Mouse (Mus musculus): ENCODE measurements around the gene Tmem212.

Tmem212 gene

DNA sequence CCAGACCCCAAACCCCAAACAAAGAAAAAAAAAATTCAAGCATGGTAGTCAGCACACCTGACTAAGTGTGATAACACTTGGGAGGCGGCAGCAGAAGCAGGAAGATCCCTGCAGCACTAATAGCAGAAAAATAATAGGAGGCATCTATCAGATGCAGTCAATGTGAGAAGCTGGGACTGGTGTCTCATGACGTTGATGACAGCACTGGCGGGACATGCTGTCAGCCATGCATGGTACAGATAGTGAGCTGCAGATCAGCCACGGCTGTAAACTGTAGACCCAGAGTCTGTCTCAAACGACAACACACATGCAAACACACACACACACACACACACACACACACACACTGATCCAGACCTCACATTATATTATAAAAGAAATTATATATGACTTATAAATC, 52.9 kb downstream of the Tmem212 start:
- no peak for DNase-seq (ENCODE audit: extremely low spot score)

DNA sequence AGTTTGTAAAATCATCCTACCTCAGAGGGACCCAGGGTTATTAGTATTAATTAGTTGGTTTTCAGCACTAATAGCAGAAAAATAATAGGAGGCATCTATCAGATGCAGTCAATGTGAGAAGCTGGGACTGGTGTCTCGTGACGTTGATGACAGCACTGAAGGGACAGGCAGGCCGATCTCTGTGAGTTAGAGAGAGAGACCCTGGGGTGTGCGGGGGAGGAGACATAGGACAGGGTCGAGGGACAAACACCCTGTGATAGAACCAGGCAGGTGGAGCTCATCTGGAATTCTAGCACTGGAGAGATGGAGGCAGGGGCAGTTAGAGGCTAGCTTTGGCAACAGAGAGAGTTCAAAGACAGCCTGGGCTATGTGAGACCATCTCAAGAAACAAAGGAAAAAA, 53.3 kb downstream of the Tmem212 start:
- no peak for DNase-seq (ENCODE audit: extremely low spot score)

DNA sequence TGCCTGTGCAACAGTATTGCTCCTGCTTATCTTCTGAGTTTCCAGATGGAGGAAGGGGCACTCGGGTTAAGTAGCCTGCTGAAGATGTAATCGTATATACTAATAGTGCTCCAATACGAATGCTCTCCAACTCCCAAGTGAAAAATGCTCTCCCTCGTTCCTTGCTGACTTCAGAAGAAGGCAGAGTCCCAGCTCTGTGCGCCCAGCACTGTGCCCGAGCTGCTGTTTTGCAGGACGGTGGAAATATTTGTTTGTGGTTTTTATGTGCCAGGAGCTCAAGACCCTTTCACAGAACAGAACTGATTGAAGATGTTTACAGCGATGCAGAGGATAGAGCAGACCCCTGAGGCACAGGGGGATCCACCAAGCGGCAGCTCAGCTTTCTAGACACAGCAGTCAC, 55.9 kb downstream of the Tmem212 start:
- no peak for DNase-seq (ENCODE audit: extremely low spot score)

DNA sequence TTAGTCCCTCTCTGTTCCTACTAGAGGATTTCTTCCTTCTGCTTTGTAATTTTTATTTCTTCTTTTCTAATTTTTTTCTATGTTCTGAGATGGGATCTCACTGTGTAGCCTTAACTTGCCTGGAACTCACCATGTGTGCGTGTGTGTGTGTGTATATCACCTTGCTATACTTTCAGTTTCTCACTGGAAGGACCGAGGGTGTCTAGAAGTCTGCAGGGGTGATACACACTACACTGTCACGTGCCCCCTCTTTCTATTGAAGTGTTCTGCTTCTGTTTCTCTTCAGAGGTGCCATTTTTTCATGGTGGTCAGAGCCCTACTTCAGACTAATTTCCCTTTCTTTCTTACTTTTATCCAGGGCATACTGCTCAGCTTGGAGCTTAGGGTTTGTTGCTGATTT, 56.4 kb downstream of the Tmem212 start:
- no peak for DNase-seq (ENCODE audit: extremely low spot score)

DNA sequence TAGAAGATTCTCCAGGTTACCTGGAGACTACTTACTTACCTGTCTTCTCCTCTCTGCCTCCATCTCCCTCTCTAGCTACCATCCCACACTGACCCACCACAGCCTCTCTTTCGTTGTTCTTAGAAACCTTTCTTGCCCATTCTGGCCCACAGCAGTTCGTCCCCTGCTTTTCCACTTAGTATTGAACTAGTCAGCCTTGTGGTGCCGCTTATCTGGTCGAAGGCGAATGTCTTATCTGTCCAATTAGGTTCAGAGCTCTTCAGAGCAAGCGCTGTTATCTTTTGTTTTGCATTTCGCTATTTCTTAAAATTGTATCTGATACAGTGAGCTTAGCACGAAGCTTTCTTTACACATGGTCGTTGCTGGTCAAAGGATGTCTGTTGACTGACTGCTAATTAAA, 56.9 kb downstream of the Tmem212 start:
- no peak for DNase-seq (ENCODE audit: extremely low spot score)

DNA sequence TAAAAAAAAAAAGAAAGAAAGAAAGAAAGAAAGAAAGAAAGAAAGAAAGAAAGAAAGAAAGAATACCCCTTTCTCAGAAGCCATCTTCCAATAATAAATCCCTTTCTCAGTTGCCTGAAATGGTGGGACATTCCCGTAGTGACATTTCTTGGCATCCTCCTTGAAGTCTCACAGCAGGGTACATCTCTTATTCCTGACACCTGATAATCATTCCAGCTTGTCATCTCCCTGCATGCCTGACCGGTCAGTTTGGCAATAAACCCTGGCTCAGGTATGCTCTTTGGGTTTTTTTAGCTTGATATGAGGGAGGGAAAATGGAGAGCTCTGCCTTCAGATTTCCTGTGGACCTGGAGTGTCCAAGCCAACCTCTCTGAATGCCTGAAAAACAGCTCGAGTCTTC, 59.9 kb downstream of the Tmem212 start:
- no peak for DNase-seq (ENCODE audit: extremely low spot score)

DNA sequence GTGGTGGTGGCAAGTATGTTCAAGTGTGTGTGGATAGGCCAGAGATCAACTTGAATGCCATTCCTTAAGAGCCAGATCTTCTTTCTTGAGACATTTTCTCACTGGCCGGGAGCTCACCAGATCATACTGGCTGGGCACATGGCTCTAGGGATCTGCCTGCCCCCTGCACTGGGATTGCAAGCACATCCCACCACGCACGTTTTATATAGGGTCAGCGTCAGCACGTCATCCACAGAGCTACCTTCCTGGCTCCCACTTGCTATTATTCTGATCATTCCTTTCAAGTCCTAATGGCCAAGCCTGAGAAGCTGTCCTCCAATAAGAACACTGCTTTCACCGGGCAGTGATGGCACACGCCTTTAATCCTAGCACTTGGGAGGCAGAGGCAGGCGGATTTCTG, 60.4 kb downstream of the Tmem212 start:
- DNase-seq (ENCODE audit: extremely low spot score): no peak

DNA sequence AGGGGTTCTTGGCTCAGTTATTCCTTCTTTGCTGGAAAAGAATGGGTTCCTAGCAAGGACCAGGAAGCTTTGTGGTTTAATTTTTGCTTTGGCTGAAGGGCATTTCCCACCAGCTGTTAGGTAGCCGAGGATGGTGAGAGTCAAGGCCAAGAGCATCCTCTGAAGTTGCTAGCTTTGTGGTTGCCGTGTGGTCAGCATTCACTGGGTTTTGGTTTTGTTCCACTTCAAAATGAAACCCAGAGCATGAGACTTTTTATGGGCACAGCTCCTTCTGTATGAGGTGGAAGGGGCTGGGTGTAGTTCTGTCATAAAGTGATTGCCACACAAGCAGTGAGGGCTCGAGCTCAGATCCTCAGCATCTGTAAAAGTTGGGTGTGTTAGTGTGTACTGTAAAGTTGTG, 67.4 kb downstream of the Tmem212 start:
- no peak for DNase-seq (ENCODE audit: extremely low spot score)

DNA sequence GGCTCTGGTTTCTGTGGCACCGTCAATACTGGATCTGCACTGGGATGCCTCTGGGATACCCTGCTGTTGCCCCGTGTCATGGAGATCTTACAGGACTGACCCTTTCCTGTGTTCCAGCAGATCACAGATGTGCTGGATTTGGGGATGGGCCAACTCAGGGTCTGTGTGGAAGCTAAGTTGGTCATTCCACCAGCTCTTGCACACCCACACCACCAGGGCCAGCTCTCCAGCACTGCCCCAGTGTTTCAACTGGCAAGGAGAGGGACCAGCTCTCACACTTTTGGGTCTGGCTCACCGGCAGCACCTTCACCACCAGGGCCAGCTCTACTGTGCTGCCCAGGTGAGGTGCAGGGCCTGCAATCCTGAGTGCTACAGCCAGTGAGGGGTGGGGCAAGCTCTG, 68.9 kb downstream of the Tmem212 start:
- DNase-seq (ENCODE audit: extremely low spot score): no peak

DNA sequence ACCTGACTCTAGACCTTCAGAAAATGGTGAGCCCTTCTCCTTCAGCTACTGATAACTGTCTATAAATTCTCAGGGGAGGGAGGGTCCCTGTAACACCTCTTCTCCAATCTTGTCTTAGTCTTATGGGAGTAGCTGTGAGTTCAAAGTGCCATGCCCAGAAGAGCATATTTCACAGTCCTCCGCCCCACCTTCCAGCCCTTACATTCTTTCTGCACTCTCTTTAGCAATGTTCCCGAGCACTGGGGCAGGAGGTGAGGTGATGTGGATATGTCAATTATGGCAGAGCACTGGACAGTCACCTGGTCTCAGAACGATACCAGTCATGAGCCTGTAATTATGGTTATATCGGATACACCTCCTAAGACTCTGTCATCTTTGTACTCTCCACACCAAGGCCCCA, 70.2 kb downstream of the Tmem212 start:
- no peak for DNase-seq (ENCODE audit: extremely low spot score)

Data from embryo, embryonic 9.5 days (tissue).